18 mouse cellular contexts compared by ENCODE assay signal in the genomic region with DNA sequence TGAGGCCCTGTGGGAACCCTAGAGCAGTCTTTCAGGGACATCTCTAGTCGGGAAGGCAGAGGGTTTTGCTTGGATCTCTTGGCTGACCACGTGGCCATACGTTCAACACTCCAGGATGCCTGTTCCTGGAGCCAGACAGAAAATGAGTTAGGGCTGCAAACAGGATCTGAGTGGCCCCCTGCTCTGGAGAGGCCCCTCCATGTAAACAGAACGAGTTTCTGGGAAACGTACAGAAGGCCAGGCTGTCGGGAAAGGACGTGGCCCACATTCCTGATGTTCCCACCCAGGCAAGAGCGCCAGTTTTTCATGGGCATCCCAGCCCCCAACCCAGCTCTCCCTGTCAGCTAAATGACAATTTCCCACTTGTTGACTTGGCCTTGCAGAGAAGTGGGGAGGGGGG.
DNase-seq lines count a peak whose midpoint lies in the region; ATAC-seq and TF ChIP-seq lines count a peak whose summit lies in the region.
"Had no signal": no experiment of that assay in that cellular context is flagged by ENCODE, and none has a peak within 500 bp of the region (broad histone marks: within the 10 kb centered on the region; RNA-seq: fewer than 3 reads in every experiment).

No protein-coding gene starts in this region.

- no peak for DNase-seq in liver, embryonic 11.5 days (ENCODE audit: low spot score)
- no peak for DNase-seq in liver
- DNase-seq in embryonic facial prominence, embryonic 10.5 days (ENCODE audit: low spot score) = no peak
- DNase-seq in limb, embryonic 10.5 days (ENCODE audit: low spot score) = no peak
- DNase-seq in liver, postnatal 0 days = no peak
- no peak for DNase-seq in gastrocnemius, postnatal 25 days
- DNase-seq in layer of hippocampus, postnatal 25 days (ENCODE audit: extremely low spot score in 1 of 2, low spot score in 1 of 2) = no peak
- DNase-seq: adrenal gland, adult 2 months; B cell, adult 2 months; cerebellum, adult 11-12 months; kidney, adult 8-10 months; right cerebral cortex, postnatal 25 days had no signal

- H3K4me3 ChIP-seq in liver, embryonic 11.5 days (ENCODE audit: low read depth, low read length) = no peak overlapping the region
- no peak overlapping the region for H3K4me3 ChIP-seq in embryonic facial prominence, embryonic 10.5 days
- no peak overlapping the region for H3K4me3 ChIP-seq in limb, embryonic 10.5 days
- no peak overlapping the region for H3K4me3 ChIP-seq in liver, postnatal 0 days (ENCODE audit: low read depth, low read length)
- H3K4me3 ChIP-seq: hindbrain, embryonic 12.5 days; limb, embryonic 12.5 days; megakaryocyte, embryonic 14.5 days; neural tube, embryonic 13.5 days had no signal

- peaks cover 13% of the 10 kb centered on the region for H3K27me3 ChIP-seq in liver, embryonic 11.5 days (replicated peaks; ENCODE audit: control insufficient read depth, insufficient read depth, low read length)
- peaks cover 9% of the 10 kb centered on the region; the same call in 1 of the 2 replicates for H3K27me3 ChIP-seq in embryonic facial prominence, embryonic 10.5 days (replicated peaks; ENCODE audit: low read depth, poor library complexity, severe bottlenecking)
- H3K27me3 ChIP-seq in limb, embryonic 10.5 days (ENCODE audit: low read depth, poor library complexity, severe bottlenecking) = no peaks in the 10 kb centered on the region
- no peaks in the 10 kb centered on the region for H3K27me3 ChIP-seq in liver, postnatal 0 days (ENCODE audit: insufficient read depth, low read length)
- H3K27me3 ChIP-seq: limb, embryonic 12.5 days had no signal

- no peaks in the 10 kb centered on the region for H3K36me3 ChIP-seq in liver, embryonic 11.5 days (ENCODE audit: control insufficient read depth, insufficient read depth, low read length)
- H3K36me3 ChIP-seq in embryonic facial prominence, embryonic 10.5 days (replicated peaks) = 0 out of 2 replicates have a peak, but pooled peaks cover 1% of the 10 kb centered on the region
- H3K36me3 ChIP-seq in limb, embryonic 10.5 days = no peaks in the 10 kb centered on the region
- H3K36me3 ChIP-seq in liver, postnatal 0 days (replicated peaks; ENCODE audit: insufficient read depth, low read length) = no peaks in the 10 kb centered on the region
- H3K36me3 ChIP-seq: G1E; hindbrain, embryonic 12.5 days; neural tube, embryonic 13.5 days had no signal

- no peak for ATAC-seq in liver, embryonic 11.5 days (replicated peaks; ENCODE audit: low FRiP score)
- ATAC-seq in liver, postnatal 0 days = no peak
- ATAC-seq in erythroblast, adult 5-6 weeks (replicated peaks; ENCODE audit: low FRiP score, poor library complexity, severe bottlenecking) = no peak

- no peak overlapping the region for H3K4me2 ChIP-seq in liver, embryonic 11.5 days
- no peak overlapping the region for H3K4me2 ChIP-seq in liver, postnatal 0 days (ENCODE audit: low read depth, low read length)
- H3K4me2 ChIP-seq: hindbrain, embryonic 12.5 days; limb, embryonic 12.5 days; neural tube, embryonic 13.5 days had no signal

- WGBS in liver, embryonic 11.5 days = 48% methylated on average over 8 of the region's 8 CpGs
- 58% methylated on average over 8 of the region's 8 CpGs for whole genome bisulfite sequencing in embryonic facial prominence, embryonic 10.5 days
- 53% methylated on average over 8 of the region's 8 CpGs for WGBS in limb, embryonic 10.5 days
- WGBS in liver, postnatal 0 days (ENCODE audit: insufficient replicate concordance) = 36% methylated on average over 8 of the region's 8 CpGs

- H3K9me3 ChIP-seq in liver, embryonic 11.5 days (ENCODE audit: control insufficient read depth, low read length) = peaks cover 8% of the 10 kb centered on the region; the same call in 1 of the 2 replicates
- peaks cover 39% of the 10 kb centered on the region for H3K9me3 ChIP-seq in embryonic facial prominence, embryonic 10.5 days
- H3K9me3 ChIP-seq in limb, embryonic 10.5 days (replicated peaks) = peaks cover 6% of the 10 kb centered on the region
- no peaks in the 10 kb centered on the region for H3K9me3 ChIP-seq in liver, postnatal 0 days (ENCODE audit: low read length)

- no peak overlapping the region for H3K9ac ChIP-seq in liver, embryonic 11.5 days (ENCODE audit: low read depth, low read length)
- H3K9ac ChIP-seq in liver, postnatal 0 days (replicated peaks) = no peak overlapping the region
- H3K9ac ChIP-seq: hindbrain, embryonic 12.5 days; limb, embryonic 12.5 days; neural tube, embryonic 13.5 days had no signal

- H3K4me1 ChIP-seq in liver, embryonic 11.5 days (replicated peaks; ENCODE audit: control insufficient read depth, insufficient read depth, low read length) = peaks cover 25% of the 10 kb centered on the region
- H3K4me1 ChIP-seq in embryonic facial prominence, embryonic 10.5 days = peaks cover 60% of the 10 kb centered on the region
- H3K4me1 ChIP-seq in limb, embryonic 10.5 days = peaks cover 54% of the 10 kb centered on the region
- H3K4me1 ChIP-seq in liver, postnatal 0 days (ENCODE audit: insufficient read depth) = peaks cover 40% of the 10 kb centered on the region

- no peak for TF ChIP-seq CTCF in liver, postnatal 0 days (IDR thresholded peaks at IDR 0.05; ENCODE audit: low read depth)

- no peak for TF ChIP-seq EP300 in liver, postnatal 0 days (IDR thresholded peaks at IDR 0.05; ENCODE audit: low read depth)

- H3K27ac ChIP-seq in liver, embryonic 11.5 days (ENCODE audit: low read depth, low read length) = peak overlapping the region; percentile 70
- peak overlapping the region; percentile 60 for H3K27ac ChIP-seq in embryonic facial prominence, embryonic 10.5 days (replicated peaks)
- H3K27ac ChIP-seq in limb, embryonic 10.5 days = peak overlapping the region; percentile 59
- peak overlapping the region; percentile 62 for H3K27ac ChIP-seq in liver, postnatal 0 days (ENCODE audit: low read depth)
- H3K27ac ChIP-seq: hindbrain, embryonic 12.5 days; limb, embryonic 12.5 days; neural tube, embryonic 13.5 days had no signal
